Mouse (Mus musculus) liver, adult 2 months (tissue): Measurements from ENCODE around the gene Adgrl3.

Experiments used
- CTCF ChIP-seq: fragments of 200-500 bp; IDR thresholded peaks from 2 replicates; pipeline ENCODE4 v1.5.1; 2011; ENCODE audit warnings: low read depth, low read length, control low read depth
- POLR2A ChIP-seq: fragments of 200-500 bp; IDR thresholded peaks from 2 replicates; pipeline ENCODE4 v1.6.1; 2011; ENCODE audit warnings: low read length, control low read depth; ENCODE audit not compliant: insufficient read depth; ENCODE audit errors: extremely low read depth

DNA sequence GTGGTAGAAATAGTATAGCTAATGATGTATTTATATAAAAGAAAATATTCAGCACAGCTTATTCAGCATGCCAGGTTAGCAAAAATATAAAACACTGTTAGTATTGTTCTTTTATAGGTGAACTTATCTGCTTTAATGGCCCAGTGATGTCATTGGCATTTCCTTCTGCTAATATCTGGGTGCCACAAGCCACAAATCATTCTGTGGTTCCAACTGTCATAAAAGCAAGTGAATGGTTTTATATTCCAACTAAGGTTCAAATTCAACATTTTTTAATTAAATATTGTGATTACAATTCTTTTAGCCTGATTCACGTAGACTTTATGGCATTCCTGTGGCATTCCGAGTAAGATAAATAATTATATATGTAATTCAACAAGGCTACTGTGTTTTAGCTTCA, 205.5 kb downstream of the Adgrl3 start:
- TF ChIP-seq CTCF (no peak), POLR2A (no peak)
